In the genomic region with DNA sequence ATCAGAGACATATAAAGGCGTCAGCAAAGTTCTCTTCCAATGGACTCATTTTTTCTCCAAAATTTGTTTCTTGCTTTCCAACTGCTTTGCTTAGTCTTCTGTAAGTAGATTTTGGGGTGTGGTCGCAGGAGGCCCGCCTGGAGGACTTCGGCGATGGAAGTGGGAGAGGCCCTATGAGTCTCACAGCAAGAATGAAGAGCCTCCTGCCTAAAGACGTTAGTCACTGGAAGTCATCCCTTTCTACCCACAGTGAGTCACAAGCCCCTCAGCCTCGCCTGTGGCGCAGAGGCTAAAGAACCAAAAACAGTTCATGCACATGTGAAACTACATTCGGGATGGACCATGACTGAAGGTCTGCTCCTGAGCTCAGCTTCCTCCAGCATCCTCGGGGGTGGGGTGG, we compare ENCODE assay signal across 21 mouse cellular contexts.
A peak's percentile ranks its signal among the peaks of the same experiment; 100 is the strongest.
DNase-seq lines count a peak whose midpoint lies in the region; ATAC-seq and TF ChIP-seq lines count a peak whose summit lies in the region.
"Had no signal": no experiment of that assay in that cellular context is flagged by ENCODE, and none has a peak within 500 bp of the region (broad histone marks: within the 10 kb centered on the region; RNA-seq: fewer than 3 reads in every experiment).

No protein-coding gene starts in this region.

- no peak for TF ChIP-seq EP300 in lung, postnatal 0 days (IDR thresholded peaks at IDR 0.05)

- intact Hi-C loops in heart, postnatal 25 days (cut with DNase I), result no loop called here

- H3K9ac ChIP-seq in heart, embryonic 14.5 days (ENCODE audit: low read length), result no peak overlapping the region
- H3K9ac ChIP-seq in lung, postnatal 0 days (replicated peaks; ENCODE audit: low read depth), result no peak overlapping the region
- H3K9ac ChIP-seq: forebrain, embryonic 15.5 days; hindbrain, embryonic 14.5 days; liver, embryonic 14.5 days; neural tube, embryonic 15.5 days; stomach, embryonic 15.5 days had no signal

- no peak overlapping the region for H3K4me2 ChIP-seq in heart, embryonic 14.5 days (ENCODE audit: low read length)
- H3K4me2 ChIP-seq in lung, postnatal 0 days (replicated peaks; ENCODE audit: low read depth, low read length), result no peak overlapping the region
- H3K4me2 ChIP-seq: forebrain, embryonic 15.5 days; hindbrain, embryonic 14.5 days; neural tube, embryonic 15.5 days; stomach, embryonic 15.5 days had no signal

- WGBS in heart, embryonic 14.5 days, result 83% methylated on average over 10 of the region's 10 CpGs
- WGBS in lung, postnatal 0 days, result 81% methylated on average over 10 of the region's 10 CpGs

- no peak for ATAC-seq in heart, embryonic 14.5 days (ENCODE audit: insufficient number of reproducible peaks, insufficient read depth, low FRiP score, low read depth)
- no peak; the same call in 1 of the 2 replicates for ATAC-seq in lung, postnatal 0 days
- peak; percentile 68 for ATAC-seq in Patski
- no peak for ATAC-seq in inflammation-experienced regulatory T-cells, adult 6 months
- no peak for ATAC-seq in activated CD4-positive, CD25-positive, alpha-beta regulatory T cell, adult 4 months
- ATAC-seq: CD4-positive, CD25-positive, alpha-beta regulatory T cell, adult 4 months; forebrain, embryonic 15.5 days had no signal

- POLR2A ChIA-PET in Patski (lab: Charles Lee), result no interaction called here

- DNase-seq in heart, postnatal 25 days (ENCODE audit: low spot score), result no peak
- peak; percentile 42 for DNase-seq in lung, postnatal 0 days (ENCODE audit: low spot score)
- DNase-seq in lung, postnatal 25 days (ENCODE audit: low spot score), result no peak
- peak; percentile 13 for DNase-seq in 416B (ENCODE audit: low read depth)
- DNase-seq in Patski (ENCODE audit: low read depth, low spot score), result no peak
- DNase-seq: adrenal gland, adult 8-10 months; cerebellum, adult 11-12 months; heart, postnatal 4 days; kidney, postnatal 10 days; right cerebral cortex, adult 18-20 months had no signal

- peak overlapping the region; percentile 74 to 82; a peak in 3 of 4 replicates for H3K27ac ChIP-seq in heart, embryonic 14.5 days (replicated peaks in 1 of 2; ENCODE audit: control insufficient read depth in 1 of 2, insufficient read depth in 1 of 2, low read depth in 2 of 2, low read length in 2 of 2)
- H3K27ac ChIP-seq in lung, postnatal 0 days (ENCODE audit: low read length), result peak overlapping the region; percentile 11
- H3K27ac ChIP-seq: forebrain, embryonic 15.5 days; hindbrain, embryonic 14.5 days; left cerebral cortex, adult 2 months; liver, embryonic 14.5 days; macrophage; neural tube, embryonic 15.5 days; stomach, embryonic 15.5 days had no signal

- H3K4me1 ChIP-seq in heart, embryonic 14.5 days (ENCODE audit: control insufficient read depth in 2 of 2, insufficient read depth in 2 of 2, low read length in 2 of 2), result peaks cover 30 to 58% of the 10 kb centered on the region in 2 experiments
- peaks cover 5% of the 10 kb centered on the region; the same call in 1 of the 2 replicates for H3K4me1 ChIP-seq in lung, postnatal 0 days (ENCODE audit: insufficient read depth, low read depth, low read length)
- H3K4me1 ChIP-seq: forebrain, embryonic 15.5 days; neural tube, embryonic 15.5 days; stomach, embryonic 15.5 days had no signal

- no peak for TF ChIP-seq CTCF in lung, postnatal 0 days (IDR thresholded peaks at IDR 0.05)
- no peak for TF ChIP-seq CTCF in Patski (IDR thresholded peaks at IDR 0.05)

- CTCF ChIA-PET in Patski (lab: Charles Lee), result interaction anchor here (0.9 to 2.5 kb wide), 4 partner anchors 8 to 14 kb away, joined by 3 to 7 read pairs (median 4); no protein-coding TSS in a partner anchor

- in situ Hi-C loops in Patski (cut with MboI; ENCODE audit: low pct_unique_long_range_greater_than_20kb), result no loop called here

- H3K36me3 ChIP-seq in heart, embryonic 14.5 days (ENCODE audit: control insufficient read depth, insufficient read depth, low read length), result no peaks in the 10 kb centered on the region
- no peaks in the 10 kb centered on the region for H3K36me3 ChIP-seq in lung, postnatal 0 days (ENCODE audit: insufficient read depth, low read length)
- H3K36me3 ChIP-seq: forebrain, embryonic 15.5 days; neural tube, embryonic 15.5 days; stomach, embryonic 15.5 days had no signal

- H3K9me3 ChIP-seq in heart, embryonic 14.5 days (ENCODE audit: control insufficient read depth, low read length), result no peaks in the 10 kb centered on the region
- H3K9me3 ChIP-seq in lung, postnatal 0 days (ENCODE audit: low read length), result no peaks in the 10 kb centered on the region
- H3K9me3 ChIP-seq: forebrain, embryonic 15.5 days; neural tube, embryonic 15.5 days; stomach, embryonic 15.5 days had no signal

- no peak overlapping the region for H3K4me3 ChIP-seq in heart, embryonic 14.5 days (ENCODE audit: control insufficient read depth in 1 of 2, insufficient read depth in 1 of 2, low read depth in 1 of 2, low read length in 2 of 2)
- H3K4me3 ChIP-seq in lung, postnatal 0 days (ENCODE audit: low read depth, low read length), result no peak overlapping the region
- H3K4me3 ChIP-seq: forebrain, embryonic 15.5 days; left cerebral cortex, adult 2 months; neural tube, embryonic 15.5 days; stomach, embryonic 15.5 days had no signal

- no peaks in the 10 kb centered on the region for H3K27me3 ChIP-seq in heart, embryonic 14.5 days (ENCODE audit: control insufficient read depth, insufficient read depth, low read length)
- H3K27me3 ChIP-seq in lung, postnatal 0 days (replicated peaks; ENCODE audit: insufficient read depth, low read length), result no peaks in the 10 kb centered on the region
- H3K27me3 ChIP-seq in Patski, result no peaks in the 10 kb centered on the region
- H3K27me3 ChIP-seq: forebrain, embryonic 15.5 days; neural tube, embryonic 15.5 days; stomach, embryonic 15.5 days had no signal

Comparison
In these comparisons a context has a peak if more than half of its experiments do, and no peak if none do; other contexts are left out.
1. DNase-seq: peak in lung, postnatal 0 days (single experiment) and 416B (single experiment); none in heart, postnatal 25 days (single experiment), lung, postnatal 25 days (single experiment) and Patski (single experiment).